Mouse (Mus musculus): ENCODE data around the gene Ism1. TPM values are rescaled to one million over a fixed set of nuclear protein-coding genes. Genes with fewer than 3 reads are reported as not detected.

Ism1 gene
- polyA plus RNA-seq, 1 experiment from 2014 or later, result 0.34 TPM

DNA sequence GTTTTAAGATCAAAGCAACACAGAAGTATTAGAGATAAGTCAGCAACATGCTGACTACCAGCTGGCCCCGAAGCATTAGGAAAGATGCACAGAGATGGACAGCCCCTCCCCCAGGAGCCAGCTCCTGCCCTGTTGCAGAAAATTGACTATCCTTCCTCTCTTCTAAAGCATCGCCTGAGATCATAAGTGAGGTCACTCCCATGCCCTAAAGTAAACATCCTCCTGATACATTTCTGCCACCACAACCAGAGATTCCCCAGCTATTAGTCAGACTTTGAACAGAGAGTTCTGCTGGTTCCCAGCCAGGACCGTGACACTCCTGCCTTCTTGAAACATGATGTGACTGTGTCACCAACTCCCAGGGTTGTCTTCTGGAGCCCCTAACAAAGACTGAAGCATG lies 45.3 kb downstream of the Ism1 start:
- Histone ChIP-seq H3K9me3 (no peaks in the 10 kb centered on the region), H3K36me3 (no peaks in the 10 kb centered on the region), H3K4me3 (no peak overlapping the region), H3K9ac (replicated peaks) (no peak overlapping the region), H3K27me3 (no peaks in the 10 kb centered on the region), H3K4me1 (0 out of 2 replicates have a peak, but pooled peaks cover 3% of the 10 kb centered on the region), H3K4me2 (replicated peaks) (no peak overlapping the region), H3K27ac (replicated peaks) (peak overlapping the region; percentile 21; the same call in 1 of the 2 replicates)
- no peak for ATAC-seq (replicated peaks)
- 60% methylated on average over 3 of the region's 3 CpGs for WGBS

DNA sequence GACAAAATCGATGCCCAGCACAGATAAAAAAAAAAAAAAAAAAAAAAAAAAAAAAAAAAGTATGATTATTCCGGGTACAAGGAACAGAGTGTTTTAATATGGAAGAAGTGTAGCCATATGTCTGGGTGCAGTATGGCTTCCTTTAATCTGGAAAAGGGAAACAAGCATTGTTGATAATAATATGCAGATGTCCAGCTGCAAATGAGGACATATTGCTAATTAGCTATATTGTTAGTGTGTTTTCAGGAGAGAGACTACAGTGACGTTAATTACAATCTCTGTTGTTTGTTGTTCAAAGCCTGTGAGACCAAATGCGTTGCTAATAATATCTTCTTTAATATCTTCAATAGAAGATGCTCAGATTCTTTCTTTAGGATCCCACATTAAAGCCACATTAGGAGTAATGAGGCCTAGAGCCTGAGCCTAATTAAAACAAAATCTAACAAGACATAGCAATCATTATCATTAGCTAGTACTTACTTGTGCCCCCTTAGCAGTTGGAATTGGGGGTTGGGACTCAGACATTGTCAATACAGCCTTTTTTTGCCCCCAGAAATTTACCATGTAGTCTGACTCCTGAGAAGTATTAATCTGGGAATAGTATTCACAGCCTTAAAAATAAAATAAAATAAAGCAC lies 46.3 kb downstream of the Ism1 start:
- peak; percentile 78 for ATAC-seq (replicated peaks)

DNA sequence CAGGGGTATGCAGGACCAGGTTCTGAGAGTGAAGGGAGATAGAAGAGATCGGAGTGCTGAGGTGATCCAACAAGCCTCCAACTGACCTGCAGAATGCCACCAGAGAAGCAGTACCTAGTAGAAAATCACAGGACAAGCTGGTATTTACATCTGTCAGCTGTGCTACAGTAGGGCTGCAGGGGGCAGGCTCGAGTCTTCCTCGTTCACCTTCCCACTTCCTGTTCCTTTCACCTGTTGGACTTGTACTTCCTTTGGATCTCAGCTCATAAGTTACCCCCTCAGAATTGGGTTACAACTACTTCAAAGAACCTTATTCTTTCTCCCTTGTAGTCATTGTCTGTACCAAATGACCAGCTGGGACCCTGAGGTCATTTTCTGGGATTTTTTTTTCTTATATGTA lies 47.4 kb downstream of the Ism1 start:
- H3K4me2 ChIP-seq (replicated peaks), result no peak overlapping the region
- H3K36me3 ChIP-seq, result no peaks in the 10 kb centered on the region
- ATAC-seq (replicated peaks), result no peak
- H3K4me1 ChIP-seq, result 0 out of 2 replicates have a peak, but pooled peaks cover 3% of the 10 kb centered on the region
- no peak overlapping the region for H3K4me3 ChIP-seq
- H3K27me3 ChIP-seq, result no peaks in the 10 kb centered on the region
- H3K9ac ChIP-seq (replicated peaks), result no peak overlapping the region
- no peak overlapping the region for H3K27ac ChIP-seq (replicated peaks)
- 78% methylated on average over 3 of the region's 3 CpGs for WGBS
- no peaks in the 10 kb centered on the region for H3K9me3 ChIP-seq

More for the DNA sequence above, 46.3 kb downstream of the Ism1 start:
- no peak overlapping the region for H3K4me3 ChIP-seq
- no peak overlapping the region for H3K27ac ChIP-seq (replicated peaks)
- no peaks in the 10 kb centered on the region for H3K27me3 ChIP-seq
- 27% methylated on average over 4 of the region's 4 CpGs for WGBS
- no peaks in the 10 kb centered on the region for H3K36me3 ChIP-seq
- no peak overlapping the region for H3K4me2 ChIP-seq (replicated peaks)
- H3K9ac ChIP-seq (replicated peaks), result no peak overlapping the region
- H3K4me1 ChIP-seq, result 0 out of 2 replicates have a peak, but pooled peaks cover 3% of the 10 kb centered on the region
- H3K9me3 ChIP-seq, result no peaks in the 10 kb centered on the region

DNA sequence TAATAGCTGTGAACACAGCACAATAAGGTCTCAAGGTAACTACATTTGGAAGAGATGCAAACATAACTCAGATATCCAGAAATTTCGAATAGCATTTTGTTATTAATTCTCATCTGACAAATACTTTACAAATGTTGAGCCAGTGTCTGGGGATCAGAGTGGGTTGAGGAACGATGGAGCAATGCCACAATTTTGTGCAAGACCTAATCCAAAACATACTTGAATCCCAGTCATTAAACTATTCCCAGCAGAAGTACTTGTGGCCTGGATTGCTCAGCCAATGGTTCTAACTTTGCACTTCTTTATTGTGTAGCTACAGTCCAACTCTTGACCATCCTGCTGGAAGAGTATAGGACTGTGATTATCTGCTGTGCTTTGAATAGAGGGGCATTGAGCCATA lies 50.1 kb downstream of the Ism1 start:
- no peaks in the 10 kb centered on the region for H3K27me3 ChIP-seq
- no peaks in the 10 kb centered on the region for H3K9me3 ChIP-seq
- H3K9ac ChIP-seq (replicated peaks), result no peak overlapping the region
- 91% methylated on average over 2 of the region's 2 CpGs for WGBS
- H3K4me3 ChIP-seq, result no peak overlapping the region
- no peak overlapping the region for H3K27ac ChIP-seq (replicated peaks)
- H3K36me3 ChIP-seq, result no peaks in the 10 kb centered on the region
- ATAC-seq (replicated peaks), result no peak
- H3K4me2 ChIP-seq (replicated peaks), result no peak overlapping the region
- 0 out of 2 replicates have a peak, but pooled peaks cover 3% of the 10 kb centered on the region for H3K4me1 ChIP-seq

DNA sequence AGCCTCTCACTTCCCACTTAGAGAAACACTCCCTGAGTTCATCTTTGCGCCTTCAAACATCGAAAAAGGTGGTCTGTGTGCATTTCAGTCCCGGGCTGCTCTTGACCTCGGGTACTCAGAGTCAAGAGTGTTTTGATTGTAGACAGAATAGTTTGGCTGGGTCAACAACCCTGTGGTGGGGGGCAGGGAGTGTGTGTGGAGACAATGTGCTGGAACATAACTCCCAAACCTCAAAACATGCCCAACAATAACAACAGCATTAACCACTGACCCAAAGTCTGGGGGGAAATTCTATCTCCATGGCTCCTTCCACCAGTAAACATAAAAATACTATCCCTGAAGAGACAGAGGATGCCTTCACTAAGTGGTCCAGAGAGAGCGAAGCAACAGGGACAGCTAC lies 51.4 kb downstream of the Ism1 start:
- H3K9me3 ChIP-seq, result no peaks in the 10 kb centered on the region
- 90% methylated on average over 5 of the region's 5 CpGs for WGBS
- no peaks in the 10 kb centered on the region for H3K36me3 ChIP-seq
- no peak overlapping the region for H3K4me2 ChIP-seq (replicated peaks)
- H3K27ac ChIP-seq (replicated peaks), result no peak overlapping the region
- H3K27me3 ChIP-seq, result no peaks in the 10 kb centered on the region
- no peak overlapping the region for H3K9ac ChIP-seq (replicated peaks)
- ATAC-seq (replicated peaks), result no peak
- no peak overlapping the region for H3K4me3 ChIP-seq
- H3K4me1 ChIP-seq, result no peaks in the 10 kb centered on the region

DNA sequence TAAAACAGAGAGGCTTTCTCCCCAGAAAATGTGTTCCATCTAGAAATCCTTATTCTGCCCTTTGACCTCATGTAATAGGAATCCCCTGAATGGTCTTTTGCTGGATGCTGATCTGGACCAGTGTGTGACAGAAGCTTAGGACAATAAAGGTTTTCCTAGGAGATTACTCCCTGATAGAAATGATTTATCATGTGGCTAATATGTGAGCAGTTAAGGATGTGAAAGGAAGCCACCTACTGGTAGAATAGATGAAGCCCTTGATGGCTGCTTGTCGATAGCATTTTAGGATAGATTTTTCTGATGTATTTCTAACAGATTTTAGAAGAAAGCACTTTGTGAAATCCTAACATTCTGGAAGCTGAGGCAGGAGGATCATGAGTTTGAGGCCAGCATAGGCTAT lies 64.4 kb downstream of the Ism1 start:
- no peak overlapping the region for H3K27ac ChIP-seq (replicated peaks)
- WGBS, result 76% methylated on average over 1 of the region's 1 CpGs
- H3K4me1 ChIP-seq, result 0 out of 2 replicates have a peak, but pooled peaks cover 4% of the 10 kb centered on the region
- ATAC-seq (replicated peaks), result 0 out of 2 replicates have a peak, but pooled peaks have one; percentile 53
- H3K36me3 ChIP-seq, result no peaks in the 10 kb centered on the region
- H3K9me3 ChIP-seq, result no peaks in the 10 kb centered on the region
- no peak overlapping the region for H3K9ac ChIP-seq (replicated peaks)
- H3K4me3 ChIP-seq, result no peak overlapping the region
- H3K4me2 ChIP-seq (replicated peaks), result no peak overlapping the region
- H3K27me3 ChIP-seq, result no peaks in the 10 kb centered on the region

DNA sequence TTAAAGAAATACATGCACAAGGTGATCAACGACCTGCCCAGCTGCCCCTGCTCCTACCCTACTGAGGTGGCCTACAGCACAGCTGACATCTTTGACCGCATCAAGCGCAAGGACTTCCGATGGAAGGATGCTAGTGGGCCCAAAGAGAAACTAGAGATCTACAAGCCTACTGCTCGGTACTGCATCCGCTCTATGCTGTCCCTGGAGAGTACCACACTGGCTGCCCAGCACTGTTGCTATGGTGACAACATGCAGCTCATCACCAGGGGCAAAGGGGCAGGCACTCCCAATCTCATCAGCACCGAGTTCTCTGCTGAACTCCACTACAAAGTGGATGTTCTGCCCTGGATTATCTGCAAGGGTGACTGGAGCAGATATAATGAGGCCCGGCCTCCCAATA lies 79.0 kb downstream of the Ism1 start:
- no peak for ATAC-seq (replicated peaks)
- Histone ChIP-seq H3K9me3 (no peaks in the 10 kb centered on the region), H3K36me3 (no peaks in the 10 kb centered on the region), H3K4me2 (replicated peaks) (no peak overlapping the region), H3K4me1 (no peaks in the 10 kb centered on the region), H3K27ac (replicated peaks) (no peak overlapping the region), H3K4me3 (no peak overlapping the region), H3K9ac (replicated peaks) (no peak overlapping the region), H3K27me3 (no peaks in the 10 kb centered on the region)
- 76% methylated on average over 8 of the region's 8 CpGs for WGBS

DNA sequence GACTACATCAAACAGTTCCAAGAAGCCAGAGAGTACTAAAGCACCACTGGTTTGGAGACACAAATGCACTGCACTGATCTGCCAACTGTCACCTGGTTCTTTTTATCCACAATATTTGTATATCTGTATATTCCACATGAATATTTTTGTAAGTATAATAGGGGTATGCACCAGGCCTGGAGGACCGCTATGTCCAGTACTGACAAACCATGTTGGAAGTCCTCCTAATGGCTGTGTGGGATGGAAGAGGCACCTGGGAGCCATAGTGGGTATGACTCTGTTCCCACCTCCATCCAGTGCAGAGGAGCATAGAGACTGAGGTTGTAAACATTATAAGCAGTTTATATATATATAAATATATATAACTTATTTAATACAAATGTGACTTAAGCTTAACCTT lies 79.5 kb downstream of the Ism1 start:
- H3K4me3 ChIP-seq, result no peak overlapping the region
- H3K4me2 ChIP-seq (replicated peaks), result no peak overlapping the region
- no peak for ATAC-seq (replicated peaks)
- no peak overlapping the region for H3K27ac ChIP-seq (replicated peaks)
- H3K9me3 ChIP-seq, result no peaks in the 10 kb centered on the region
- H3K27me3 ChIP-seq, result no peaks in the 10 kb centered on the region
- WGBS, result 96% methylated on average over 1 of the region's 1 CpGs
- H3K36me3 ChIP-seq, result no peaks in the 10 kb centered on the region
- no peak overlapping the region for H3K9ac ChIP-seq (replicated peaks)
- H3K4me1 ChIP-seq, result no peaks in the 10 kb centered on the region

DNA sequence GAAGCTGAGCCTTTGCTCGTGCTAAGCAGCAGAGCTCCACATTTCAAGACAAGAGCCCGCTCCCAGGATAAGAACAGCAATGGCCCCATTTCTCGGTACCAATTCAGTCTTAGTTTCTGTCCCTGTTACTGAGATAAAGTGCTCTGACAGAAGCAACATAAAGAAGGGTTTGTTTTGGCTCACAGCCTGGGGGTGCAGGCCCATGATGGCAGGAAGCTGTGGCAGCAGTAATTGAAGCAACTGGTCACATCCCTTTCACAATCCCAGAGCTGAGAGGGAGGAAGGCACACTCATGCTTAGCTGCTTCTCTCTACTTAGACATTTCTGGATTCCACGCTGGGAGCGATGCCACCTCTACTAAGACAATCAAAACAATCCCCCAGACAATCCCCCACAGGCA lies 86.4 kb downstream of the Ism1 start:
- H3K27me3 ChIP-seq, result no peaks in the 10 kb centered on the region
- no peak overlapping the region for H3K9ac ChIP-seq (replicated peaks)
- no peak for ATAC-seq (replicated peaks)
- no peaks in the 10 kb centered on the region for H3K4me1 ChIP-seq
- H3K36me3 ChIP-seq, result no peaks in the 10 kb centered on the region
- WGBS, result 79% methylated on average over 5 of the region's 5 CpGs
- no peak overlapping the region for H3K4me2 ChIP-seq (replicated peaks)
- H3K9me3 ChIP-seq, result no peaks in the 10 kb centered on the region
- no peak overlapping the region for H3K27ac ChIP-seq (replicated peaks)
- no peak overlapping the region for H3K4me3 ChIP-seq

DNA sequence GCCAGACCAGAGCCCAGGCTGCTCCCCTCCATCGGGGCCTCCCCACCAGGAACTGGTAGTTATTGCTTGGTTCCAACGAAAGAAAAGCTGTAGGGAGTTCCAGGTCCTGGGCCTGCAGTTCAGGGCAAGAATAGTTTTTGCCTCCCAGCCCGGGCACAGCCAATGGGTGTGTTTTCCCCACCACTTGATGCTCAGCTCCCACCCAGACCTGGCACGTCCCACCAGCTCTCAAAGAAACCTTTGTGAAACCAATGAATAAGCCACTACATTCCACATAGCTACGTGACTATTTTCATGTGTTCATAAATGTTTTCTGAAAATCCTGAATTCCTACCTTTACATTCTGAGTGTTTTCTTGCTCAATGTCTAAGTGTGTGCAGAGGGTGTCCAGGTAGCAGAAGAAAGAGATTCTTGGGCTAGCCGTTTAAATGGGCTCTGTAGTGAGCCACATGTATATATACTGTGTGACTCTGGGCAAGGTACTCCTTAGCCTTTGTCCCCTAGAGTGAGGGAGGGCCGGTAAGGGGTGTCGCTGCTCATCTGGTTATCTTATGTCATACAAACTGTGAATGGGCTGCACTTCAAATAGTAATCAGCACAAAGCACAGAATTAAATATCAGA lies 97.1 kb downstream of the Ism1 start:
- no peak overlapping the region for H3K27ac ChIP-seq (replicated peaks)
- no peak for ATAC-seq (replicated peaks)
- H3K4me1 ChIP-seq, result no peaks in the 10 kb centered on the region
- no peaks in the 10 kb centered on the region for H3K9me3 ChIP-seq
- no peak overlapping the region for H3K9ac ChIP-seq (replicated peaks)
- no peak overlapping the region for H3K4me3 ChIP-seq
- H3K27me3 ChIP-seq, result no peaks in the 10 kb centered on the region
- no peaks in the 10 kb centered on the region for H3K36me3 ChIP-seq
- H3K4me2 ChIP-seq (replicated peaks), result no peak overlapping the region
- 77% methylated on average over 8 of the region's 8 CpGs for WGBS

DNA sequence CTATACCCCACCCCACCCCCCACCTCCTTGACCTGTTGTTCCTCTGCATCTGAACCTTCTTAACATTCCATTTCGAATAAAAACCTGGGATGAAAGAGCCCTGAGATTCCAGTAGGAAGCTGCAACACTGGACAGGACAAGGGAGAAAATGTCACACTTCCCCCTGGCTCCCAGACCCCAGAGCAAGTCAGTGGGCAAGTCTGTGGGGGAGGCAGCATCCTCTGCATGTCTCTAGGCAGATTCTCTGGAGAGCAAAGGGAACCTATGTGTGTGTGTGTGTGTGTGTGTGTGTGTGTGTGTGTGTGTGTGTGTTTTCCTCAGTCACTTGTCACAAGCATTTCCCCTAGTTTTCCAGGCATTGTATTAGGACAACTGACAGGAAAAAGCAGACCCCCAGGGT lies 98.7 kb downstream of the Ism1 start:
- no peak overlapping the region for H3K27ac ChIP-seq (replicated peaks)
- no peaks in the 10 kb centered on the region for H3K4me1 ChIP-seq
- no peak overlapping the region for H3K9ac ChIP-seq (replicated peaks)
- no peaks in the 10 kb centered on the region for H3K27me3 ChIP-seq
- H3K4me2 ChIP-seq (replicated peaks), result no peak overlapping the region
- no peak overlapping the region for H3K4me3 ChIP-seq
- no peaks in the 10 kb centered on the region for H3K9me3 ChIP-seq
- H3K36me3 ChIP-seq, result no peaks in the 10 kb centered on the region
- WGBS, result 27% methylated on average over 1 of the region's 1 CpGs
- ATAC-seq (replicated peaks), result no peak

DNA sequence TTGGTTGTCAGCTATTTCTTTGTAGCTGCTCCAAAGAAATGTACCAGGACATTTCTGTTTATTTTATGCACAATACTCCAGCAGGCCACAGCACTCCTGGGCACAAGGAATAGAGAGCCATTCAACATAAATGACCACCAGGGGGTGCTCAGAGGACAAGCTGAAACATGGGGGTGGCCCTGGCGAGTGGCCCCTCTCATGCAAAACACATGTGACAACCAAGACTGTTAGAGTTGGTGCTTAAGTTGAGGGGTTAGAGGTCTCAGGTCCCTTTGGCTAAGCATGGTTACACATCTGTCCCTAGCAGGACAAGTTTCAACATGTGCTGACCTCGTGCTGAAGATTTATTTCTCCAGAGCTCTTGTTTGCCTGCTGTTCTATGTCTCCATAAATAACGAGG lies 100.3 kb downstream of the Ism1 start:
- Histone ChIP-seq H3K36me3 (no peaks in the 10 kb centered on the region), H3K4me1 (no peaks in the 10 kb centered on the region), H3K27me3 (no peaks in the 10 kb centered on the region), H3K9ac (replicated peaks) (no peak overlapping the region), H3K27ac (replicated peaks) (no peak overlapping the region), H3K9me3 (no peaks in the 10 kb centered on the region), H3K4me2 (replicated peaks) (no peak overlapping the region), H3K4me3 (no peak overlapping the region)
- 60% methylated on average over 3 of the region's 3 CpGs for WGBS
- no peak for ATAC-seq (replicated peaks)
